Mouse (Mus musculus): Measurements from ENCODE around the gene Zfp536. TPM values are rescaled to one million over a fixed set of nuclear protein-coding genes. Genes with fewer than 3 reads are reported as not detected.
"Not testable (repeated sequence)": the region's sequence is repeated elsewhere in the genome, so short reads cannot be mapped to it uniquely, and the experiment has no call there.

The Zfp536 gene
- polyA plus RNA-seq, 1 experiment from 2014 or later, result 7.2 TPM

DNA sequence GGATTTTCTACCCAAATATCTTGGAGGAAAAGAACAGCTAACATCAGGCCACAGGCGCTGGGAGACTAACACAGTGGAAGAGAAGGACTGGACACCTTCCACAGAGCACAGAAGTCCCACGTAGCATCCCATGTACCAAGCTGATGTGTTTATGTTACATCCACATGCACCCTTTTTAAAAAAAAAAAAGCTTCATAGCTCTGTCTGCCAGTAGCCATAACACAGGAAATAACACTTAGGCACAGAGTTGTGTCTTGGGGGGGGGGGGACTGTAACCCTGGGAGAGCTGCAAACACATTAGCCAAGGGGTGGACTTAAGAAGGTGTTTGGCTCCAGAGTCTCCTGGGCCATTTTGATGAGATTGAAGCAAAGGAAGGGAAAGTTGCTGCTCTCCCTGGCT is 155.6 kb downstream of the Zfp536 start:
- no peaks in the 10 kb centered on the region for H3K36me3 ChIP-seq (ENCODE audit: control insufficient read depth, insufficient read depth, low read length)
- H3K9me3 ChIP-seq (ENCODE audit: control insufficient read depth, low read length), result no peaks in the 10 kb centered on the region
- 82% methylated on average over 2 of the region's 2 CpGs for WGBS
- no peak overlapping the region for H3K27ac ChIP-seq (replicated peaks; ENCODE audit: low read depth, low read length)
- no peak overlapping the region for H3K4me3 ChIP-seq (ENCODE audit: low read depth, low read length)
- H3K27me3 ChIP-seq (replicated peaks; ENCODE audit: control insufficient read depth, insufficient read depth, low read length), result no peaks in the 10 kb centered on the region
- DNase-seq (ENCODE audit: low spot score) (no peak), ATAC-seq (ENCODE audit: low read depth) (no peak)
- H3K4me2 ChIP-seq (ENCODE audit: low read depth, low read length), result no peak overlapping the region
- no peak overlapping the region for H3K9ac ChIP-seq (ENCODE audit: low read depth, low read length)
- H3K4me1 ChIP-seq (ENCODE audit: control insufficient read depth, insufficient read depth, low read length), result no peaks in the 10 kb centered on the region

DNA sequence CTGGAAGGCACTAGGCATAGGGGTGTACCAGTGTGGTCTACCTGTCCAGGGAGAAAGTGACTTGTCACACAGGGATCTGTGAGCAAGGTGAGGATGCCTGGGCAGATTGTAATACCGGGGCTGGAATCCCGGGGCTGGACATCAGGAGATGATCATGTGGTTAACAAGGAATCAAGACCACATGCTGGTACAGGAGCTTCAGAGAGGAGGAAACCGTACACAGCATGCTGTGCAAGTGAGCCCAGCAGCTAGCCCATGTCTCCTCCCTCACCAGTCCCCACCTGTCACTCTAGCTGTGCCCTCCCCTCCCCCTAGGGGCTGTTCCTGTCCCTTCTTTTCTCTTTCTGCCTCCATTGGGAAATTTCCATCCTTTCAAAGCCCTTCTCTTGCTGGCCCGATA is 157.5 kb downstream of the Zfp536 start:
- no peak for ATAC-seq (ENCODE audit: low read depth)
- no peaks in the 10 kb centered on the region for H3K36me3 ChIP-seq (ENCODE audit: control insufficient read depth, insufficient read depth, low read length)
- no peak for DNase-seq (ENCODE audit: low spot score)
- H3K9ac ChIP-seq (ENCODE audit: low read depth, low read length), result no peak overlapping the region
- 58% methylated on average over 4 of the region's 4 CpGs for WGBS
- H3K27ac ChIP-seq (replicated peaks; ENCODE audit: low read depth, low read length), result no peak overlapping the region
- H3K9me3 ChIP-seq (ENCODE audit: control insufficient read depth, low read length), result no peaks in the 10 kb centered on the region
- H3K27me3 ChIP-seq (replicated peaks; ENCODE audit: control insufficient read depth, insufficient read depth, low read length), result no peaks in the 10 kb centered on the region
- no peak overlapping the region for H3K4me3 ChIP-seq (ENCODE audit: low read depth, low read length)
- no peak overlapping the region for H3K4me2 ChIP-seq (ENCODE audit: low read depth, low read length)
- H3K4me1 ChIP-seq (ENCODE audit: control insufficient read depth, insufficient read depth, low read length), result no peaks in the 10 kb centered on the region

DNA sequence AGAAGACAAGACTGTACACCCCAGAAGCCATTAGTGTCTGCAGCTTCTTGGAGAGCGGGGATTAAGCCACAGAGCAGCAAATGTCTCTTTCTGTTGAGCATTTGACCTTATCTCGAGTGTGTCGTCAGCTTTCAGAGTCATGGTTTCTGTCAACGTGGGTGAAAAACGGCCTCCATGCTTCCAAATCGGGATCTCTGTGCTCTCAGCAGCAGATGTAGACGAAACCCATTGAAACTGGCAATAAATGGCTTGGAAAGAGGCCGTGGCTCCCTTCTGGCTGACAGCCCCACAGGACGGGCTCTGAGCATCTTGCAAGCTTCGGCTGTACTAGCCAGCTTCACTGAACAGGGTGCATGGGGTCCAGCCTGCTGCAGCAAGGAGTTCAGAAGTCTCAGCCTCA is 159.1 kb downstream of the Zfp536 start:
- no peak overlapping the region for H3K4me2 ChIP-seq (ENCODE audit: low read depth, low read length)
- H3K27ac ChIP-seq (replicated peaks; ENCODE audit: low read depth, low read length), result no peak overlapping the region
- H3K4me3 ChIP-seq (ENCODE audit: low read depth, low read length), result no peak overlapping the region
- WGBS, result 77% methylated on average over 10 of the region's 10 CpGs
- H3K9me3 ChIP-seq (ENCODE audit: control insufficient read depth, low read length), result no peaks in the 10 kb centered on the region
- H3K9ac ChIP-seq (ENCODE audit: low read depth, low read length), result no peak overlapping the region
- no peaks in the 10 kb centered on the region for H3K4me1 ChIP-seq (ENCODE audit: control insufficient read depth, insufficient read depth, low read length)
- no peaks in the 10 kb centered on the region for H3K36me3 ChIP-seq (ENCODE audit: control insufficient read depth, insufficient read depth, low read length)
- H3K27me3 ChIP-seq (replicated peaks; ENCODE audit: control insufficient read depth, insufficient read depth, low read length), result no peaks in the 10 kb centered on the region
- DNase-seq (ENCODE audit: low spot score), result no peak
- ATAC-seq (ENCODE audit: low read depth), result no peak

DNA sequence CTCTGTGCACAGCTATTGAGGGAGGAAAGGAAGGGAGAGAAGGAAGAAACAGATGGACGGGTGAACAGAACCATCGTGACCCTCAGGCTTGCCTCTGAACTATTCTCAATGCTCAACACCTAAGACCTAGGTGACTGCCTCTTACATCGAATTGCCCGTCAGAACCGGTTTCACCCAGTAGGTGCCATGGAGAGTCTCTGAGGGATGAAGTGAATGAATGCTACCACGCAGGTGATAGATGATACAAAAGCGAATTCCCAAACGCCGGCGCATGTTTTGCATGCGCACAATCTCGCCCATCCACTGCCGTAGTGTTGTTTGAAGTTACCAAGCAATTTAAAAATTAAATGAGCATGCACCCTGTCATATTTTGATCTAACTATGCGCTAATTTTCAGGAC is 164.9 kb downstream of the Zfp536 start:
- ATAC-seq (ENCODE audit: low read depth) (no peak), DNase-seq (ENCODE audit: low spot score) (no peak)
- H3K9ac ChIP-seq (ENCODE audit: low read depth, low read length), result no peak overlapping the region
- no peaks in the 10 kb centered on the region for H3K27me3 ChIP-seq (replicated peaks; ENCODE audit: control insufficient read depth, insufficient read depth, low read length)
- no peak overlapping the region for H3K4me3 ChIP-seq (ENCODE audit: low read depth, low read length)
- 0 out of 2 replicates have a peak, but pooled peaks cover 3% of the 10 kb centered on the region for H3K9me3 ChIP-seq (ENCODE audit: control insufficient read depth, low read length)
- H3K36me3 ChIP-seq (ENCODE audit: control insufficient read depth, insufficient read depth, low read length), result no peaks in the 10 kb centered on the region
- no peaks in the 10 kb centered on the region for H3K4me1 ChIP-seq (ENCODE audit: control insufficient read depth, insufficient read depth, low read length)
- WGBS, result 93% methylated on average over 14 of the region's 14 CpGs
- H3K4me2 ChIP-seq (ENCODE audit: low read depth, low read length), result no peak overlapping the region
- no peak overlapping the region for H3K27ac ChIP-seq (replicated peaks; ENCODE audit: low read depth, low read length)

DNA sequence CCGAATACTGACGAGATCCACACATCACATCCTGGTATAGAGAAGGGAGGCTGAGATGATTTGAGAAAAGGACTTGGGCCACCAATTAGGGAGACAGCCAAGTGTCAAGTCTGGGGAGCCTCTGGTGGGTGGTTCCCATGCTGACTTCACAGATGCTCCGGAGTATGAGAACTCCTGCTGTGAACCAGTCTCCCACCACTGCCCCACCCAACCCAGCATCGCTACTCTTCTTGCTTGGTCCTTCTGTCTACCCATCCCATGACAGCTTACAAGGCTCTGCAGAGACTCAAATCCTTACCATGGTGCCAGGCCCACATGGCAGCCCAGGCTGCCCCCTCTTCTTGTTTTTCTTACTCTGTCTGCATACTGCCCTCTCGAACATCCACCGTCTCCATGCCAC is 165.5 kb downstream of the Zfp536 start:
- no peaks in the 10 kb centered on the region for H3K4me1 ChIP-seq (ENCODE audit: control insufficient read depth, insufficient read depth, low read length)
- H3K27me3 ChIP-seq (replicated peaks; ENCODE audit: control insufficient read depth, insufficient read depth, low read length), result no peaks in the 10 kb centered on the region
- 95% methylated on average over 5 of the region's 6 CpGs for WGBS
- H3K9me3 ChIP-seq (ENCODE audit: control insufficient read depth, low read length), result 0 out of 2 replicates have a peak, but pooled peaks cover 3% of the 10 kb centered on the region
- no peak overlapping the region for H3K4me3 ChIP-seq (ENCODE audit: low read depth, low read length)
- no peak overlapping the region for H3K4me2 ChIP-seq (ENCODE audit: low read depth, low read length)
- DNase-seq (ENCODE audit: low spot score), result no peak
- H3K36me3 ChIP-seq (ENCODE audit: control insufficient read depth, insufficient read depth, low read length), result no peaks in the 10 kb centered on the region
- ATAC-seq (ENCODE audit: low read depth), result no peak
- no peak overlapping the region for H3K9ac ChIP-seq (ENCODE audit: low read depth, low read length)
- H3K27ac ChIP-seq (replicated peaks; ENCODE audit: low read depth, low read length), result no peak overlapping the region

DNA sequence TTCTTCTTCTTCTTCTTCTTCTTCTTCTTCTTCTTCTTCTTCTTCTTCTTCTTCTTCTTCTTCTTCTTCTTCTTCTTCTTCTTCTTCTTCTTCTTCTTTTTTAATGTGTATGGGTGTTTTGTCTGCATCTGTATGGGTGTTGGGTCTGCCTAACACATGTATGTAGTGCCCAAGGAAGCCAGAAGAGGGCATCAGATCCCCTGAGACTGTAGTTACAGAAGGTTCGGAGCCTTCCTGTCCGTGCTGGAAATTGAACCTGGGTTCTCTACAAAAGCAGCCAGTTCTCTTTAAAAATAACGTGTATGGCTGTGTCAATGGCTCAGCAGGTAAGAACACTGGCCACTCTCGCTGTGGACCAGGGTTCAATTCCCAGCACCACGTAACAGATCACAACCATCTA is 167.0 kb downstream of the Zfp536 start:
- no peak for ATAC-seq (ENCODE audit: low read depth)
- Histone ChIP-seq H3K4me2 (ENCODE audit: low read depth, low read length) (no peak overlapping the region), H3K9me3 (ENCODE audit: control insufficient read depth, low read length) (0 out of 2 replicates have a peak, but pooled peaks cover 3% of the 10 kb centered on the region), H3K4me3 (ENCODE audit: low read depth, low read length) (no peak overlapping the region), H3K4me1 (ENCODE audit: control insufficient read depth, insufficient read depth, low read length) (no peaks in the 10 kb centered on the region), H3K9ac (ENCODE audit: low read depth, low read length) (no peak overlapping the region), H3K27ac (replicated peaks; ENCODE audit: low read depth, low read length) (no peak overlapping the region), H3K27me3 (replicated peaks; ENCODE audit: control insufficient read depth, insufficient read depth, low read length) (no peaks in the 10 kb centered on the region), H3K36me3 (ENCODE audit: control insufficient read depth, insufficient read depth, low read length) (no peaks in the 10 kb centered on the region)
- no peak for DNase-seq (ENCODE audit: low spot score)
- 84% methylated on average over 5 of the region's 5 CpGs for WGBS

DNA sequence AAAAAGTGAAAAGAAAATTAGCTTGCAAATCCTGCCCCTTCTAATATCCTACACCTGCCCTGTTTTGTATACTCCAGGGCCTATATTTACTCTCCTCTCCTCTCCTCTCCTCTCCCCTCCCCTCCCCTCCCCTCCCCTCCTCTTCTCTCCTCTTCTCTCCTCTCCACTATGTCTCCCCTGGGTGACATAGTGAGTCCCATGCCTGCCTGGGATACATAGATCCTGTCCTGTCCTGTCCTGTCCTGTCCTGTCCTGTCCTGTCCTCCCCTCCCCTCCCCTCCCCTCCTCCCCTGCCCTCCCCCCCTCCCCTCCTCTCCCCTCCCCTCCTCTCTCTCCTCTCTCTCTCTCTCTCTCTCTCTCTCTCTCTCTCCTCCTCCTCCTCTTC is 169.9 kb downstream of the Zfp536 start:
- H3K9me3 ChIP-seq (ENCODE audit: control insufficient read depth, low read length); H3K9ac ChIP-seq (ENCODE audit: low read depth, low read length); ATAC-seq (ENCODE audit: low read depth); DNase-seq (ENCODE audit: low spot score); H3K27ac ChIP-seq (replicated peaks; ENCODE audit: low read depth, low read length); H3K27me3 ChIP-seq (replicated peaks; ENCODE audit: control insufficient read depth, insufficient read depth, low read length); H3K4me3 ChIP-seq (ENCODE audit: low read depth, low read length); H3K36me3 ChIP-seq (ENCODE audit: control insufficient read depth, insufficient read depth, low read length); H3K4me2 ChIP-seq (ENCODE audit: low read depth, low read length); H3K4me1 ChIP-seq (ENCODE audit: control insufficient read depth, insufficient read depth, low read length): not testable (repeated sequence)

DNA sequence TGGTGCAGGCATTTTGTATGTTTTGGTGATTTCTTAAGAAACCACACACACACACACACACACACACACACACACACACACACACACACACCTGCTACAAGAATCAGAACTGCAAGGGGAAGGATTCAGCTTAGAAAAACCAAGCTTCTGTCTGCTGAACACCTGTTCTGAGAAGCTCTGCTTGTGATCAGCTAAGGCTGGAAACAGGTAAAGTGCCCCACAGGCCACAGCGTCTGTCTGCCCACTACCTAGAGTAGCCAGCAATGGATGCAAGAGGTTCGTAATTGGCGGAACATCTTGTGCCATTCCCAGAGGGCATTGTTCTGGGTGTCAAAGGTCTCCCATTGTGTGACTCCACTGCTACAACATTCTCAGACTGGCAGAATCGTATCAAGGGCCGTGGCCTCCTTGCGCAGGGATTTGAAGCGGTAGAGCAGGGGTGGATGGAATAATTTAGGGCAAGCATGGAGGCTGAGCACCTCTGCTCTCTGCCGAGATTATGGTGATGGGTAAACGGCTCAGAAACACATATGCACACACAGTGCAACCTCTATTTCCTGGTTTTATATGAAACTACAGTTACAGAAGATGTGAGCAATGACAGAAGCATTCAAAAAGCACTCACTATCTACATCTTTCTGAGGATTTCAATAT is 170.4 kb downstream of the Zfp536 start:
- 0 out of 2 replicates have a peak, but pooled peaks cover 3% of the 10 kb centered on the region for H3K9me3 ChIP-seq (ENCODE audit: control insufficient read depth, low read length)
- WGBS, result 36% methylated on average over 9 of the region's 9 CpGs
- no peaks in the 10 kb centered on the region for H3K27me3 ChIP-seq (replicated peaks; ENCODE audit: control insufficient read depth, insufficient read depth, low read length)
- no peak overlapping the region for H3K4me3 ChIP-seq (ENCODE audit: low read depth, low read length)
- no peak overlapping the region for H3K9ac ChIP-seq (ENCODE audit: low read depth, low read length)
- no peaks in the 10 kb centered on the region for H3K4me1 ChIP-seq (ENCODE audit: control insufficient read depth, insufficient read depth, low read length)
- no peak for DNase-seq (ENCODE audit: low spot score)
- no peaks in the 10 kb centered on the region for H3K36me3 ChIP-seq (ENCODE audit: control insufficient read depth, insufficient read depth, low read length)
- H3K27ac ChIP-seq (replicated peaks; ENCODE audit: low read depth, low read length), result no peak overlapping the region
- no peak overlapping the region for H3K4me2 ChIP-seq (ENCODE audit: low read depth, low read length)
- ATAC-seq (ENCODE audit: low read depth), result no peak

DNA sequence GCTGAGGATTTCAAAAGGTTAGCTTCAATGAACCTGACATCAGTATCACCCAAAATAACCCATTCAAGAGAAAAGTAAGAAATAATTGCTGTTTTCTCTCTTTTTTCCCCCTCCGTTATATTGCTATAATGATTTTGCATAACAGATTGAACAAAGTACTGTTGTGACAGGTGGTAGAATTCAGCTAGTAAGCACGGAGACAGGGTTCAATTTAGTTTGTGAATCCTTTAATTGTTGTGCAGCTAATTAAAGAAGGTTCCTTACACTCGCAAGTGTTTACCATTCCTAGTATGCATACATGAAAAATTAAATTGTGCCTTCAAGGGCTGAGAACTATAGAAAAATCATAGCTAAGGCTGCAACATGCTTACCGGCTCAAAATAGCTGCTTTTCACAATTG is 173.1 kb downstream of the Zfp536 start:
- 62% methylated on average over 4 of the region's 4 CpGs for WGBS
- H3K4me3 ChIP-seq (ENCODE audit: low read depth, low read length), result no peak overlapping the region
- no peak for ATAC-seq (ENCODE audit: low read depth)

More for the DNA sequence above, 173.1 kb downstream of the Zfp536 start:
- Histone ChIP-seq H3K36me3 (ENCODE audit: control insufficient read depth, insufficient read depth, low read length) (no peaks in the 10 kb centered on the region), H3K4me2 (ENCODE audit: low read depth, low read length) (no peak overlapping the region), H3K9me3 (ENCODE audit: control insufficient read depth, low read length) (no peaks in the 10 kb centered on the region), H3K9ac (ENCODE audit: low read depth, low read length) (no peak overlapping the region), H3K4me1 (ENCODE audit: control insufficient read depth, insufficient read depth, low read length) (no peaks in the 10 kb centered on the region), H3K27me3 (replicated peaks; ENCODE audit: control insufficient read depth, insufficient read depth, low read length) (no peaks in the 10 kb centered on the region), H3K27ac (replicated peaks; ENCODE audit: low read depth, low read length) (no peak overlapping the region)
- DNase-seq (ENCODE audit: low spot score), result no peak
